Mouse (Mus musculus) midbrain, embryonic 16.5 days (tissue): ENCODE measurements around the gene Zfp85. TPM values are rescaled to one million over a fixed set of nuclear protein-coding genes. Genes with fewer than 3 reads are reported as not detected.
"Not testable (repeated sequence)": the region's sequence is repeated elsewhere in the genome, so short reads cannot be mapped to it uniquely, and the experiment has no call there.

Source experiments
- ATAC-seq: fragments of 200-750 bp; cut with Nextera tagmentation; 2 replicates; pipeline ENCODE4 v1.8.0; 2017; ENCODE audit warnings: moderate TSS enrichment
- H3K27ac ChIP-seq: fragments of 300-500 bp; sonication (generic); 2 replicates; pipeline ENCODE4 v1.5.1; 2014; ENCODE audit warnings: mild to moderate bottlenecking, low read length, mixed read lengths
- H3K27me3 ChIP-seq: fragments of 300-500 bp; sonication (generic); 2 replicates; pipeline ENCODE4 v1.6.1; 2014; ENCODE audit warnings: low read depth, low read length, mixed read lengths; ENCODE audit not compliant: control insufficient read depth, insufficient read depth
- H3K36me3 ChIP-seq: fragments of 300-500 bp; sonication (generic); 2 replicates; pipeline ENCODE4 v1.6.1; 2014; ENCODE audit warnings: mild to moderate bottlenecking, low read length, moderate library complexity, mixed read lengths; ENCODE audit not compliant: control insufficient read depth, insufficient read depth
- H3K4me1 ChIP-seq: fragments of 300-500 bp; sonication (generic); 2 replicates; pipeline ENCODE4 v1.6.1; 2014; ENCODE audit warnings: mild to moderate bottlenecking, low read length, mixed read lengths; ENCODE audit not compliant: control insufficient read depth, insufficient read depth
- H3K4me2 ChIP-seq: fragments of 300-500 bp; sonication (generic); 2 replicates; pipeline ENCODE4 v1.6.1; 2014; ENCODE audit warnings: mild to moderate bottlenecking, low read length, mixed read lengths
- H3K4me3 ChIP-seq: fragments of 300-500 bp; sonication (generic); 2 replicates; pipeline ENCODE4 v1.5.1; 2014; ENCODE audit warnings: low read depth, mild to moderate bottlenecking, low read length, moderate library complexity, mixed read lengths
- H3K9ac ChIP-seq: fragments of 300-500 bp; sonication (generic); 2 replicates; pipeline ENCODE4 v1.6.1; 2014; ENCODE audit warnings: low read depth, low read length, mixed read lengths
- H3K9me3 ChIP-seq: fragments of 300-500 bp; sonication (generic); replicated peaks from 2 replicates; pipeline ENCODE4 v1.6.1; 2014; ENCODE audit warnings: mild to moderate bottlenecking, low read length, mixed read lengths; ENCODE audit not compliant: control insufficient read depth, poor library complexity, severe bottlenecking
- WGBS: fragments of 180-500 bp; shearing (Covaris S2); extraction: QIAGEN DNeasy Blood & Tissue Kit; methylation state at CpG from one replicate; pipeline ENCODE4 v1.1.7; 2014; 5-methylcytosine and 5-hydroxymethylcytosine counted together
- polyA plus RNA-seq: library from polyadenylated mRNA; unstranded; fragments of >200 nt; fragmentation: Nextera tagmentation; extraction: Ambion mirVana; gene quantifications from 2 replicates; pipeline ENCODE4 v1.2.1, GENCODE M21; 2015

Zfp85 gene
- polyA plus RNA-seq, 1 experiment from 2014 or later, result 8.5 TPM

GRCm38 (mm10) chr13:67743896-67744295, 11.1 kb downstream of the Zfp85 start:
- Histone ChIP-seq H3K9ac (no peak overlapping the region), H3K27ac (no peak overlapping the region), H3K4me3 (no peak overlapping the region), H3K36me3 (peaks cover 12% of the 10 kb centered on the region), H3K4me2 (no peak overlapping the region), H3K9me3 (peaks cover 4% of the 10 kb centered on the region; the same call in 1 of the 2 replicates), H3K4me1 (no peaks in the 10 kb centered on the region), H3K27me3 (no peaks in the 10 kb centered on the region)
- WGBS, result 91% methylated on average over 9 of the region's 9 CpGs
- ATAC-seq, result no peak

- H3K4me2 ChIP-seq, result no peak overlapping the region
- no peaks in the 10 kb centered on the region for H3K27me3 ChIP-seq
- H3K4me3 ChIP-seq, result no peak overlapping the region
- H3K9me3 ChIP-seq, result peaks cover under 1% of the 10 kb centered on the region; the same call in 1 of the 2 replicates
- H3K36me3 ChIP-seq, result peaks cover 4% of the 10 kb centered on the region
- H3K9ac ChIP-seq, result no peak overlapping the region
- WGBS, result 89% methylated on average over 3 of the region's 3 CpGs
- ATAC-seq, result no peak
- H3K27ac ChIP-seq, result no peak overlapping the region
- H3K4me1 ChIP-seq, result no peaks in the 10 kb centered on the region
Observed at GRCm38 (mm10) chr13:67742941-67743340, 12.1 kb downstream of the Zfp85 start.

GRCm38 (mm10) chr13:67734391-67734790, 20.6 kb downstream of the Zfp85 start:
- H3K9me3 ChIP-seq, H3K4me2 ChIP-seq, H3K4me3 ChIP-seq, H3K27me3 ChIP-seq, H3K4me1 ChIP-seq, ATAC-seq, H3K36me3 ChIP-seq, H3K27ac ChIP-seq, H3K9ac ChIP-seq: not testable (repeated sequence)
- 92% methylated on average over 9 of the region's 9 CpGs for WGBS

GRCm38 (mm10) chr13:67729441-67729840, 25.6 kb downstream of the Zfp85 start:
- Histone ChIP-seq H3K4me2 (peak overlapping the region; percentile 78), H3K27ac (peak overlapping the region; percentile 26; the same call in 1 of the 2 replicates), H3K4me3 (peak overlapping the region; percentile 61), H3K9ac (peak overlapping the region; percentile 75), H3K4me1 (peaks cover 18% of the 10 kb centered on the region)
- not testable (repeated sequence) for H3K9me3 ChIP-seq, H3K36me3 ChIP-seq, H3K27me3 ChIP-seq
- WGBS, result 50% methylated on average over 4 of the region's 4 CpGs
- peak; percentile 78 for ATAC-seq

GRCm38 (mm10) chr13:67728641-67729318, 26.2 kb downstream of the Zfp85 start, which contains the start of gene Zfp65:
Gene Zfp65 (minus strand): TSS chr13:67729173.
- Histone ChIP-seq H3K4me1 (peaks cover 18% of the 10 kb centered on the region), H3K27ac (peak within 1 kb of the TSS; percentile 26; the same call in 1 of the 2 replicates), H3K4me3 (peak within 1 kb of the TSS; percentile 61), H3K9me3 (no peaks in the 10 kb centered on the region), H3K36me3 (no peaks in the 10 kb centered on the region), H3K9ac (peak within 1 kb of the TSS; percentile 75), H3K4me2 (peak within 1 kb of the TSS; percentile 78), H3K27me3 (no peaks in the 10 kb centered on the region)
- 1% methylated on average over 13 of the region's 21 CpGs for WGBS
- ATAC-seq, result peak; percentile 93

GRCm38 (mm10) chr13:67728106-67728505, 26.9 kb downstream of the Zfp85 start:
- H3K4me1 ChIP-seq, result peaks cover 21% of the 10 kb centered on the region
- ATAC-seq, result no peak
- peak overlapping the region; percentile 25; the same call in 1 of the 2 replicates for H3K9ac ChIP-seq
- H3K4me3 ChIP-seq, result peak overlapping the region; percentile 61
- no peaks in the 10 kb centered on the region for H3K9me3 ChIP-seq
- H3K36me3 ChIP-seq, result no peaks in the 10 kb centered on the region
- no peaks in the 10 kb centered on the region for H3K27me3 ChIP-seq
- WGBS, result 90% methylated on average over 1 of the region's 1 CpGs
- H3K4me2 ChIP-seq, result peak overlapping the region; percentile 78
- no peak overlapping the region for H3K27ac ChIP-seq

- not testable (repeated sequence) for H3K27ac ChIP-seq, H3K36me3 ChIP-seq, H3K27me3 ChIP-seq, H3K4me2 ChIP-seq, H3K9me3 ChIP-seq, ATAC-seq, H3K9ac ChIP-seq, H3K4me3 ChIP-seq
- H3K4me1 ChIP-seq, result peaks cover 22% of the 10 kb centered on the region
- WGBS, result 83% methylated on average over 2 of the region's 2 CpGs
Observed at GRCm38 (mm10) chr13:67725331-67725730, 29.7 kb downstream of the Zfp85 start.

GRCm38 (mm10) chr13:67723848-67724479, 31.1 kb downstream of the Zfp85 start:
- H3K36me3 ChIP-seq, result no peaks in the 10 kb centered on the region
- H3K9ac ChIP-seq, result peak overlapping the region; percentile 84
- H3K27me3 ChIP-seq, result no peaks in the 10 kb centered on the region
- peak overlapping the region; percentile 72 for H3K27ac ChIP-seq
- peaks cover 14% of the 10 kb centered on the region for H3K4me1 ChIP-seq
- peak overlapping the region; percentile 87 for H3K4me3 ChIP-seq
- peak overlapping the region; percentile 52 for H3K4me2 ChIP-seq
- peak; percentile 94 for ATAC-seq
- H3K9me3 ChIP-seq, result no peaks in the 10 kb centered on the region
- WGBS, result 0% methylated on average over 17 of the region's 17 CpGs
